Mouse (Mus musculus): ENCODE measurements around the gene Gm48551. TPM values are rescaled to one million over a fixed set of nuclear protein-coding genes. Genes with fewer than 3 reads are reported as not detected.

Gene Gm48551
- polyA plus RNA-seq, 1 experiment from 2014 or later, result 2.6 TPM

- WGBS, result 75% methylated on average over 4 of the region's 4 CpGs
- Histone ChIP-seq H3K4me3 (no peak overlapping the region), H3K27ac (no peak overlapping the region), H3K27me3 (ENCODE audit: poor library complexity, severe bottlenecking) (peaks cover 89% of the 10 kb centered on the region), H3K9me3 (no peaks in the 10 kb centered on the region), H3K36me3 (replicated peaks) (no peaks in the 10 kb centered on the region), H3K4me1 (peaks cover 60% of the 10 kb centered on the region)
- no peak for DNase-seq (ENCODE audit: extremely low spot score, low spot score)
Observed at GRCm38 (mm10) chr10:81421041-81421796, 37.0 kb downstream of the Gm48551 start.

GRCm38 (mm10) chr10:81421797-81422100 lies 37.5 kb downstream of the Gm48551 start:
- Histone ChIP-seq H3K36me3 (replicated peaks) (no peaks in the 10 kb centered on the region), H3K27me3 (ENCODE audit: poor library complexity, severe bottlenecking) (peaks cover 95% of the 10 kb centered on the region), H3K4me3 (no peak overlapping the region), H3K4me1 (peaks cover 60% of the 10 kb centered on the region), H3K9me3 (no peaks in the 10 kb centered on the region), H3K27ac (no peak overlapping the region)
- WGBS, result 82% methylated on average over 5 of the region's 5 CpGs
- DNase-seq (ENCODE audit: extremely low spot score, low spot score), result no peak

GRCm38 (mm10) chr10:81422191-81422590 lies 37.9 kb downstream of the Gm48551 start:
- WGBS, result 80% methylated on average over 6 of the region's 6 CpGs

GRCm38 (mm10) chr10:81422661-81423217 lies 38.5 kb downstream of the Gm48551 start:
- WGBS, result 79% methylated on average over 3 of the region's 3 CpGs
- H3K4me1 ChIP-seq, result peaks cover 57% of the 10 kb centered on the region
- peak; percentile 11 for DNase-seq (ENCODE audit: extremely low spot score, low spot score)
- no peak overlapping the region for H3K27ac ChIP-seq
- H3K36me3 ChIP-seq (replicated peaks), result no peaks in the 10 kb centered on the region
- H3K9me3 ChIP-seq, result no peaks in the 10 kb centered on the region
- no peak overlapping the region for H3K4me3 ChIP-seq
- H3K27me3 ChIP-seq (ENCODE audit: poor library complexity, severe bottlenecking), result peaks cover 96% of the 10 kb centered on the region

More at GRCm38 (mm10) chr10:81422191-81422590, 37.9 kb downstream of the Gm48551 start:
- DNase-seq (ENCODE audit: extremely low spot score, low spot score), result no peak
- Histone ChIP-seq H3K4me1 (peaks cover 60% of the 10 kb centered on the region), H3K4me3 (no peak overlapping the region), H3K9me3 (no peaks in the 10 kb centered on the region), H3K36me3 (replicated peaks) (no peaks in the 10 kb centered on the region), H3K27ac (no peak overlapping the region; the same call in 1 of the 2 replicates), H3K27me3 (ENCODE audit: poor library complexity, severe bottlenecking) (peaks cover 96% of the 10 kb centered on the region)

GRCm38 (mm10) chr10:81423476-81424245 lies 39.4 kb downstream of the Gm48551 start:
- H3K4me3 ChIP-seq, result no peak overlapping the region
- H3K27me3 ChIP-seq (ENCODE audit: poor library complexity, severe bottlenecking), result peaks cover 96% of the 10 kb centered on the region
- peaks cover 48% of the 10 kb centered on the region for H3K4me1 ChIP-seq
- no peaks in the 10 kb centered on the region for H3K9me3 ChIP-seq
- no peak for DNase-seq (ENCODE audit: extremely low spot score, low spot score)
- WGBS, result 67% methylated on average over 4 of the region's 4 CpGs
- no peak overlapping the region for H3K27ac ChIP-seq
- H3K36me3 ChIP-seq (replicated peaks), result no peaks in the 10 kb centered on the region

- H3K4me3 ChIP-seq, result peak overlapping the region; percentile 24; the same call in 1 of the 2 replicates
- peak; percentile 15 for DNase-seq (ENCODE audit: extremely low spot score, low spot score)
- no peaks in the 10 kb centered on the region for H3K9me3 ChIP-seq
- no peaks in the 10 kb centered on the region for H3K36me3 ChIP-seq (replicated peaks)
- H3K4me1 ChIP-seq, result peaks cover 46% of the 10 kb centered on the region
- H3K27me3 ChIP-seq (ENCODE audit: poor library complexity, severe bottlenecking), result peaks cover 96% of the 10 kb centered on the region
- WGBS, result 6% methylated on average over 23 of the region's 25 CpGs
- no peak overlapping the region for H3K27ac ChIP-seq
Observed at GRCm38 (mm10) chr10:81424246-81425051, 40.2 kb downstream of the Gm48551 start.

GRCm38 (mm10) chr10:81425236-81425850 lies 41.1 kb downstream of the Gm48551 start:
- peak; percentile 15 for DNase-seq (ENCODE audit: extremely low spot score, low spot score)
- H3K4me1 ChIP-seq, result peaks cover 50% of the 10 kb centered on the region
- peak overlapping the region; percentile 24; the same call in 1 of the 2 replicates for H3K4me3 ChIP-seq
- 28% methylated on average over 10 of the region's 10 CpGs for WGBS
- H3K27me3 ChIP-seq (ENCODE audit: poor library complexity, severe bottlenecking), result peaks cover 93% of the 10 kb centered on the region
- no peaks in the 10 kb centered on the region for H3K9me3 ChIP-seq
- no peaks in the 10 kb centered on the region for H3K36me3 ChIP-seq (replicated peaks)
- no peak overlapping the region for H3K27ac ChIP-seq

- H3K4me3 ChIP-seq, result peak overlapping the region; percentile 51
- H3K27ac ChIP-seq, result peak overlapping the region; percentile 65
- H3K4me1 ChIP-seq, result peaks cover 55% of the 10 kb centered on the region
- no peaks in the 10 kb centered on the region for H3K36me3 ChIP-seq (replicated peaks)
- H3K9me3 ChIP-seq, result no peaks in the 10 kb centered on the region
- 2% methylated on average over 24 of the region's 33 CpGs for WGBS
- H3K27me3 ChIP-seq (ENCODE audit: poor library complexity, severe bottlenecking), result peaks cover 90% of the 10 kb centered on the region
- DNase-seq (ENCODE audit: extremely low spot score, low spot score), result peak; percentile 16
Observed at GRCm38 (mm10) chr10:81426081-81426671, 41.9 kb downstream of the Gm48551 start.

GRCm38 (mm10) chr10:81426897-81427296 lies 42.6 kb downstream of the Gm48551 start:
- under 1% methylated on average over 38 of the region's 38 CpGs for WGBS
- H3K27me3 ChIP-seq (ENCODE audit: poor library complexity, severe bottlenecking), result peaks cover 90% of the 10 kb centered on the region
- H3K36me3 ChIP-seq (replicated peaks), result no peaks in the 10 kb centered on the region
- peak overlapping the region; percentile 51 for H3K4me3 ChIP-seq
- 0 out of 2 replicates have a peak overlapping the region, but pooled peaks have one; percentile 65 for H3K27ac ChIP-seq
- H3K9me3 ChIP-seq, result no peaks in the 10 kb centered on the region
- H3K4me1 ChIP-seq, result peaks cover 59% of the 10 kb centered on the region
- peak; percentile 24 for DNase-seq (ENCODE audit: extremely low spot score, low spot score)

GRCm38 (mm10) chr10:81427327-81427726 lies 43.1 kb downstream of the Gm48551 start:
- DNase-seq (ENCODE audit: extremely low spot score, low spot score), result peak; percentile 14
- 43% methylated on average over 3 of the region's 3 CpGs for WGBS
- peaks cover 90% of the 10 kb centered on the region for H3K27me3 ChIP-seq (ENCODE audit: poor library complexity, severe bottlenecking)
- peaks cover 59% of the 10 kb centered on the region for H3K4me1 ChIP-seq
- H3K36me3 ChIP-seq (replicated peaks), result no peaks in the 10 kb centered on the region
- 0 out of 2 replicates have a peak overlapping the region, but pooled peaks have one; percentile 65 for H3K27ac ChIP-seq
- peak overlapping the region; percentile 51 for H3K4me3 ChIP-seq
- no peaks in the 10 kb centered on the region for H3K9me3 ChIP-seq

GRCm38 (mm10) chr10:81427804-81428506 lies 43.7 kb downstream of the Gm48551 start:
- Histone ChIP-seq H3K36me3 (replicated peaks) (no peaks in the 10 kb centered on the region), H3K27me3 (ENCODE audit: poor library complexity, severe bottlenecking) (peaks cover 90% of the 10 kb centered on the region), H3K4me3 (no peak overlapping the region), H3K27ac (no peak overlapping the region), H3K9me3 (no peaks in the 10 kb centered on the region), H3K4me1 (peaks cover 62% of the 10 kb centered on the region)
- peak; percentile 14 for DNase-seq (ENCODE audit: extremely low spot score, low spot score)
- WGBS, result 78% methylated on average over 8 of the region's 8 CpGs

All from forebrain, embryonic 10.5 days (tissue).